Mouse (Mus musculus) retina, adult 2 months (tissue): ENCODE measurements around the gene Zc3h7b.

Experiments
- DNase-seq: peaks from one replicate; pipeline ENCODE4 v3.0.0-alpha.2; 2012; ENCODE audit warnings: low read depth, low spot score

Zc3h7b gene

GRCm38 (mm10) chr15:81792444-81792843, 47.6 kb downstream of the Zc3h7b start:
- DNase-seq: no peak

- DNase-seq: no peak
Observed at GRCm38 (mm10) chr15:81796228-81796627, 51.4 kb downstream of the Zc3h7b start.

GRCm38 (mm10) chr15:81797861-81798260, 53.0 kb downstream of the Zc3h7b start:
- no peak for DNase-seq

GRCm38 (mm10) chr15:81798421-81798820, 53.6 kb downstream of the Zc3h7b start:
- DNase-seq: no peak

- no peak for DNase-seq
Observed at GRCm38 (mm10) chr15:81800391-81800790, 55.5 kb downstream of the Zc3h7b start.

GRCm38 (mm10) chr15:81802001-81802890, 57.4 kb downstream of the Zc3h7b start, which contains the start of gene Tef:
TSS of gene Tef (plus strand) at chr15:81802421.
- DNase-seq: peak; percentile 81

- peak; percentile 56 for DNase-seq
Observed at GRCm38 (mm10) chr15:81802941-81803351, 58.1 kb downstream of the Zc3h7b start.

GRCm38 (mm10) chr15:81803425-81803951, 58.6 kb downstream of the Zc3h7b start:
- DNase-seq: no peak

GRCm38 (mm10) chr15:81804172-81804571, 59.3 kb downstream of the Zc3h7b start:
- peak; percentile 50 for DNase-seq

GRCm38 (mm10) chr15:81804883-81805282, 60.0 kb downstream of the Zc3h7b start:
- no peak for DNase-seq

- no peak for DNase-seq
Observed at GRCm38 (mm10) chr15:81805624-81806023, 60.8 kb downstream of the Zc3h7b start.

- DNase-seq: no peak
Observed at GRCm38 (mm10) chr15:81806621-81807404, 62.0 kb downstream of the Zc3h7b start.

- DNase-seq: no peak
Observed at GRCm38 (mm10) chr15:81808799-81809198, 63.9 kb downstream of the Zc3h7b start.

GRCm38 (mm10) chr15:81809550-81809949, 64.7 kb downstream of the Zc3h7b start:
- DNase-seq: no peak

GRCm38 (mm10) chr15:81810150-81810549, 65.3 kb downstream of the Zc3h7b start:
- DNase-seq: peak; percentile 54

GRCm38 (mm10) chr15:81810671-81811598, 66.1 kb downstream of the Zc3h7b start:
- peak; percentile 98 for DNase-seq

- DNase-seq: no peak
Observed at GRCm38 (mm10) chr15:81811599-81811996, 66.7 kb downstream of the Zc3h7b start.

GRCm38 (mm10) chr15:81812287-81812686, 67.4 kb downstream of the Zc3h7b start:
- no peak for DNase-seq

- no peak for DNase-seq
Observed at GRCm38 (mm10) chr15:81812696-81813631, 68.1 kb downstream of the Zc3h7b start.
